Mouse (Mus musculus): Measurements from ENCODE around the gene Fhod1.

DNA sequence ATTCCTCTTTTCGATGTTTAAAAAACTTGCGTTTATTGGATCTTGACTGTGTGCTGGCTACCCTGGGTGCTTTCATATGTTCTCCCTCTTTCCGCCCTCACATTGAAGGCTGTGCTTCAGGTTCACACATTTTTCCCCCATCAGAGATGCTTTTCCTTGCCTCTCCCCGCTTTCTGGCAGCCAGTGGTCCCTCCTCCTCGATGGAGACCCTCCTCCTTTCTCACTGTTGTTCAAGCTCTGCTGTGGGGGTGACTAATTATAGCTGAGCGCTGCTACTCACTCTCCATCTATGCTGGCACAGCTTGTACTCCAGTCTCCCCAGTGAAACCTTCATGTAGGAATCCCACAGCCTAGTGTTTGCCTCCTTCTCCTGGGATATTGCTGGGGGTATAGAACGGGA is 2.4 kb upstream of the Fhod1 start:
- TF ChIP-seq POLR2AphosphoS2 (IDR thresholded peaks at IDR 0.05; ENCODE audit: insufficient read length, low read depth) = no peak
- TF ChIP-seq E2F4 (IDR thresholded peaks at IDR 0.05; ENCODE audit: insufficient read depth) = no peak
- TF ChIP-seq TCF12 (IDR thresholded peaks at IDR 0.05; ENCODE audit: insufficient read depth, poor library complexity, severe bottlenecking) = no peak
- TF ChIP-seq CEBPB (IDR thresholded peaks at IDR 0.05; ENCODE audit: insufficient read depth, poor library complexity, severe bottlenecking) = no peak
- no peak for TF ChIP-seq MAX (IDR thresholded peaks at IDR 0.05; ENCODE audit: low read depth)
- no peak for TF ChIP-seq POLR2A (IDR thresholded peaks at IDR 0.05; ENCODE audit: insufficient read length, low read depth)
